ENCODE assay signal across 12 mouse cellular contexts in the genomic region with DNA sequence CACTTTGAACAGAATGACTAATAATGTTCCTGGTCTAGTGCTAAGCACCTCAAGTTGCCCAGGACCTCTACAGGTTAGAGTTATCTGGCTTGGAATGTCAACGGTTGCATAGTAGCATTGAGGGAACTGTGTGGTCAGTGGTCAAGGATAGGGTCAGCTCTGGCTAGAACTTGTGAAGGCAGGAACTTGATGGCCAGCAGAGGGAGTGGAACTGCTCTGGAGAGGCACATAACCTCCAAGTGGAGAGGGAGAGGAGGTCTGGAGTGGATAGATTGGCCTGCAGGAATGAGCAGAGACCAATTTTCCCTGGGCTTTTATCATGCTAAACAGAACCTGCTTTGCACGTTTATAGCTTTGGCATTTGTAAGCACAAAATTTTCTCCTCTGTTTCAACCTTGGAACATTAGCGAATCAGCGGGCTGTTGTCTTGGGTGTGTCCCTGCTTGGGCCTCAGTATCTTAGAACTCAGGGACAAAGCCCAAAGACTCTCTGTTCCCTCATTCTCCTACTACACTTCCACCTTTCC.
DNase-seq lines count a peak whose midpoint lies in the region; ATAC-seq and TF ChIP-seq lines count a peak whose summit lies in the region.
"Had no signal": no experiment of that assay in that cellular context is flagged by ENCODE, and none has a peak within 500 bp of the region (broad histone marks: within the 10 kb centered on the region; RNA-seq: fewer than 3 reads in every experiment).

No protein-coding gene starts in this region.

- 61% methylated on average over 4 of the region's 4 CpGs for WGBS in heart, postnatal 0 days
- 75% methylated on average over 4 of the region's 4 CpGs for WGBS in lung, adult 2 months
- 72% methylated on average over 4 of the region's 4 CpGs for WGBS in stomach, embryonic 16.5 days

- 0 out of 2 replicates have a peak, but pooled peaks have one; percentile 15 for ATAC-seq in heart, postnatal 0 days (ENCODE audit: insufficient read depth, low read depth)
- ATAC-seq in stomach, embryonic 16.5 days (ENCODE audit: insufficient read depth, low FRiP score) = no peak
- no peak for ATAC-seq in activated CD4-positive, CD25-positive, alpha-beta regulatory T cell, adult 4 months

- peaks cover 23% of the 10 kb centered on the region for H3K36me3 ChIP-seq in heart, postnatal 0 days (replicated peaks; ENCODE audit: control insufficient read depth, insufficient read depth, low read length)
- no peaks in the 10 kb centered on the region for H3K36me3 ChIP-seq in ES-E14 (ENCODE audit: control insufficient read depth, insufficient read depth, low read length, poor library complexity, severe bottlenecking)
- H3K36me3 ChIP-seq in stomach, embryonic 16.5 days (ENCODE audit: control insufficient read depth, insufficient read depth, low read length) = no peaks in the 10 kb centered on the region
- H3K36me3 ChIP-seq: lung, embryonic 15.5 days had no signal

- no peak overlapping the region for H3K4me2 ChIP-seq in heart, postnatal 0 days (ENCODE audit: low read depth, low read length)
- no peak overlapping the region for H3K4me2 ChIP-seq in stomach, embryonic 16.5 days (ENCODE audit: low read depth, low read length)
- H3K4me2 ChIP-seq: lung, embryonic 15.5 days; midbrain, embryonic 11.5 days had no signal

- TF ChIP-seq POLR2A in lung, adult 2 months (IDR thresholded peaks at IDR 0.05; ENCODE audit: borderline replicate concordance, extremely low read depth, low read depth, low read length) = no peak

- no peaks in the 10 kb centered on the region for H3K9me3 ChIP-seq in heart, postnatal 0 days (replicated peaks; ENCODE audit: control insufficient read depth, low read length)
- no peaks in the 10 kb centered on the region for H3K9me3 ChIP-seq in ES-E14 (ENCODE audit: control insufficient read depth, insufficient read depth, low read depth, low read length)
- no peaks in the 10 kb centered on the region for H3K9me3 ChIP-seq in stomach, embryonic 16.5 days (replicated peaks; ENCODE audit: control insufficient read depth, low read length)
- H3K9me3 ChIP-seq: lung, embryonic 15.5 days had no signal

- peak; percentile 48 for TF ChIP-seq CTCF in heart, postnatal 0 days (IDR thresholded peaks at IDR 0.05; ENCODE audit: low read depth)
- TF ChIP-seq CTCF in lung, adult 2 months (IDR thresholded peaks at IDR 0.05; ENCODE audit: insufficient read depth, low read length) = peak; percentile 29; the same call in 1 of the 2 replicates

- in situ Hi-C loops in ES-E14 (cut with MboI; ENCODE audit: low sequenced_read_pairs in 2 of 2, unreplicated experiment in 2 of 2) = no loop called here

- no peak overlapping the region for H3K4me3 ChIP-seq in heart, postnatal 0 days (ENCODE audit: low read depth, low read length)
- H3K4me3 ChIP-seq in lung, adult 2 months (replicated peaks; ENCODE audit: extremely low read depth, low read depth, low read length) = no peak overlapping the region
- no peak overlapping the region for H3K4me3 ChIP-seq in ES-E14 (ENCODE audit: insufficient read depth in 1 of 2, low read depth in 1 of 2, low read length in 2 of 2, poor library complexity in 1 of 2, severe bottlenecking in 1 of 2)
- no peak overlapping the region for H3K4me3 ChIP-seq in stomach, embryonic 16.5 days (replicated peaks; ENCODE audit: low read length)
- H3K4me3 ChIP-seq: lung, embryonic 15.5 days had no signal

- H3K4me1 ChIP-seq in heart, postnatal 0 days (ENCODE audit: control insufficient read depth, insufficient read depth) = peaks cover 22% of the 10 kb centered on the region
- H3K4me1 ChIP-seq in lung, adult 2 months (ENCODE audit: control insufficient read depth, insufficient read depth, low read length) = no peaks in the 10 kb centered on the region
- H3K4me1 ChIP-seq in ES-E14 (ENCODE audit: control insufficient read depth in 2 of 2, insufficient read depth in 2 of 2, low read length in 2 of 2, poor library complexity in 1 of 2) = peaks cover 13 to 26% of the 10 kb centered on the region in 2 experiments
- peaks cover 21% of the 10 kb centered on the region for H3K4me1 ChIP-seq in stomach, embryonic 16.5 days (ENCODE audit: control insufficient read depth, insufficient read depth, low read length)

- peak overlapping the region; percentile 32; the same call in 1 of the 2 replicates for H3K27ac ChIP-seq in heart, postnatal 0 days (ENCODE audit: low read depth)
- H3K27ac ChIP-seq in ES-E14 (ENCODE audit: insufficient read depth, low read depth, low read length, poor library complexity, severe bottlenecking) = no peak overlapping the region
- 0 out of 2 replicates have a peak overlapping the region, but pooled peaks have one; percentile 29 for H3K27ac ChIP-seq in stomach, embryonic 16.5 days (ENCODE audit: low read length)

- DNase-seq in heart, postnatal 0 days (ENCODE audit: low spot score) = no peak
- no peak for DNase-seq in heart, adult 8-10 months (ENCODE audit: low spot score)
- DNase-seq in lung, adult 2 months = no peak
- no peak for DNase-seq in lung, postnatal 36 days
- DNase-seq in ES-E14 (ENCODE audit: low read depth, low spot score) = peak; percentile 62
- DNase-seq: adrenal gland, postnatal 36 days; kidney, postnatal 10 days; right cerebral cortex, postnatal 14 days had no signal

- TF ChIP-seq EP300 in heart, postnatal 0 days (IDR thresholded peaks at IDR 0.05; ENCODE audit: low read depth) = no peak

- H3K27me3 ChIP-seq in heart, postnatal 0 days (ENCODE audit: control insufficient read depth, insufficient read depth, low read length) = no peaks in the 10 kb centered on the region
- H3K27me3 ChIP-seq in stomach, embryonic 16.5 days (ENCODE audit: control insufficient read depth, insufficient read depth, low read length) = no peaks in the 10 kb centered on the region
- H3K27me3 ChIP-seq: lung, embryonic 15.5 days had no signal

- H3K9ac ChIP-seq in heart, postnatal 0 days (replicated peaks; ENCODE audit: low read depth, low read length) = no peak overlapping the region
- H3K9ac ChIP-seq in ES-E14 (ENCODE audit: insufficient read depth, low read depth, low read length, poor library complexity, severe bottlenecking) = no peak overlapping the region
- H3K9ac ChIP-seq in stomach, embryonic 16.5 days (ENCODE audit: low read length) = no peak overlapping the region
- H3K9ac ChIP-seq: lung, embryonic 15.5 days had no signal

TF ChIP-seq in ES-E14, 5 proteins besides CTCF, POLR2A, EP300 and RAD21:
- TF ChIP-seq HCFC1 (IDR thresholded peaks at IDR 0.05; ENCODE audit: borderline replicate concordance, insufficient read depth, low read length) (no peak), MAFK (IDR thresholded peaks at IDR 0.05; ENCODE audit: insufficient read depth, low read depth, low read length) (no peak)
